Mouse (Mus musculus) left cerebral cortex, adult 8-10 months (tissue): ENCODE results near the gene Ncl. TPM values are rescaled to one million over a fixed set of nuclear protein-coding genes. Genes with fewer than 3 reads are reported as not detected.

Experiments used
- DNase-seq, 2 experiments: peaks; one replicate each; pipeline ENCODE4 v3.0.0; 2022; ENCODE audit warnings: low spot score in 2 of 2
- total RNA-seq, 4 experiments: library from RNA; stranded (reverse); gene quantifications; 2 replicates each; pipeline ENCODE4 v1.2.4; 2022

The Ncl gene
- 100 to 1,000 TPM; 151 to 166 (median 164) TPM for total RNA-seq

GRCm38 (mm10) chr1:86358906-86359797, at the start of gene Ncl:
Gene Ncl, minus strand, starts transcription at chr1:86359400.
- peak; percentile 89 to 99 for DNase-seq

GRCm38 (mm10) chr1:86408515-86408914, 49.3 kb upstream of the Ncl start:
- DNase-seq, result no peak

GRCm38 (mm10) chr1:86406914-86407313, 47.7 kb upstream of the Ncl start:
- DNase-seq, result no peak

GRCm38 (mm10) chr1:86406313-86406712, 47.1 kb upstream of the Ncl start:
- DNase-seq, result no peak

- no peak for DNase-seq
Measured at GRCm38 (mm10) chr1:86404834-86405233, 45.6 kb upstream of the Ncl start.

GRCm38 (mm10) chr1:86400096-86400754, 41.0 kb upstream of the Ncl start:
- DNase-seq, result no peak

- DNase-seq, result no peak
Measured at GRCm38 (mm10) chr1:86399322-86399721, 40.1 kb upstream of the Ncl start.

- DNase-seq, result no peak
Measured at GRCm38 (mm10) chr1:86398222-86398621, 39.0 kb upstream of the Ncl start.

GRCm38 (mm10) chr1:86397621-86398020, 38.4 kb upstream of the Ncl start:
- no peak for DNase-seq

- DNase-seq, result no peak
Measured at GRCm38 (mm10) chr1:86395897-86396296, 36.7 kb upstream of the Ncl start.

GRCm38 (mm10) chr1:86394246-86394645, 35.0 kb upstream of the Ncl start:
- DNase-seq, result no peak

- DNase-seq, result no peak
Measured at GRCm38 (mm10) chr1:86393219-86393618, 34.0 kb upstream of the Ncl start.

GRCm38 (mm10) chr1:86391425-86391824, 32.2 kb upstream of the Ncl start:
- no peak for DNase-seq

GRCm38 (mm10) chr1:86389230-86389629, 30.0 kb upstream of the Ncl start:
- peak in 1 of 2 experiments; percentile 63 for DNase-seq

- peak in 1 of 2 experiments; percentile 36 for DNase-seq
Measured at GRCm38 (mm10) chr1:86381027-86381426, 21.8 kb upstream of the Ncl start.

- DNase-seq, result no peak
Measured at GRCm38 (mm10) chr1:86379161-86379569, 20.0 kb upstream of the Ncl start.

GRCm38 (mm10) chr1:86378662-86379061, 19.5 kb upstream of the Ncl start:
- DNase-seq, result no peak

- no peak for DNase-seq
Measured at GRCm38 (mm10) chr1:86376354-86376753, 17.2 kb upstream of the Ncl start.

GRCm38 (mm10) chr1:86371997-86372396, 12.8 kb upstream of the Ncl start:
- DNase-seq, result peak in 1 of 2 experiments; percentile 26

- DNase-seq, result no peak
Measured at GRCm38 (mm10) chr1:86368086-86368485, 8.9 kb upstream of the Ncl start.

- DNase-seq, result no peak
Measured at GRCm38 (mm10) chr1:86363671-86364070, 4.5 kb upstream of the Ncl start.

- no peak for DNase-seq
Measured at GRCm38 (mm10) chr1:86361852-86362615, 2.8 kb upstream of the Ncl start.
